Comparison of ENCODE assay signal across 11 mouse cellular contexts in the genomic region with DNA sequence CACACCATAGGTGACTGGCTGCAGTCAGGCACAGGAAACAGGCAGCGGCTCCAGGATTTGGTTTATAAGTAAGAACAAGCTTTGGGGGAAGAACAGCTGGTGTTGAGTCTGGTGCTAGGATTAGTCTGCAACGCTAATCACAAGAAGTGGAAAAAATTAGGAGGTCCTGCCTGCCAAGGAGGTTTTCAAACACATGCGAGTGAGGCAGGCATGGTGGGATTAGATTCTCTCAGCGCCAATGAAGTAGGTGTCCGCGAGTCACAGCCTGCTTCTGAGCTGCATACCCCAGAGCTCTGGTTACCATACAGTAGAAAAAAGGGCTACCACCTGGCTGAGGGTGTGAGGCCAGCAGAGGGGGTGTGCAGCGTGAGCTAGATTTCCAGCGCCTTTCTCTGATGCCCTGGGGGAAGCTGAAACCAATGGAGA.
A peak's percentile ranks its signal among the peaks of the same experiment; 100 is the strongest.
DNase-seq lines count a peak whose midpoint lies in the region; ATAC-seq lines count a peak whose summit lies in the region.
"Had no signal": no experiment of that assay in that cellular context is flagged by ENCODE, and none has a peak within 500 bp of the region (broad histone marks: within the 10 kb centered on the region; RNA-seq: fewer than 3 reads in every experiment).

No protein-coding gene starts in this region.

- no peaks in the 10 kb centered on the region for H3K36me3 ChIP-seq in embryonic facial prominence, embryonic 13.5 days
- H3K36me3 ChIP-seq in hindbrain, embryonic 14.5 days (replicated peaks; ENCODE audit: control insufficient read depth, insufficient read depth) = no peaks in the 10 kb centered on the region
- no peaks in the 10 kb centered on the region for H3K36me3 ChIP-seq in midbrain, embryonic 16.5 days (ENCODE audit: control insufficient read depth, insufficient read depth, low read length)

- peak; percentile 77 for ATAC-seq in embryonic facial prominence, embryonic 13.5 days (ENCODE audit: insufficient number of reproducible peaks, insufficient read depth, low FRiP score, low TSS enrichment, low read depth)
- no peak for ATAC-seq in hindbrain, embryonic 14.5 days (ENCODE audit: low FRiP score)
- peak; percentile 12; the same call in 1 of the 2 replicates for ATAC-seq in midbrain, embryonic 16.5 days

- 23% methylated on average over 8 of the region's 8 CpGs for WGBS in embryonic facial prominence, embryonic 13.5 days
- 61% methylated on average over 8 of the region's 8 CpGs for WGBS in hindbrain, embryonic 14.5 days
- 31% methylated on average over 8 of the region's 8 CpGs for WGBS in midbrain, embryonic 16.5 days

- H3K4me2 ChIP-seq in embryonic facial prominence, embryonic 13.5 days = no peak overlapping the region
- H3K4me2 ChIP-seq in hindbrain, embryonic 14.5 days (replicated peaks) = no peak overlapping the region
- no peak overlapping the region for H3K4me2 ChIP-seq in midbrain, embryonic 16.5 days (ENCODE audit: low read length)

- H3K9me3 ChIP-seq in embryonic facial prominence, embryonic 13.5 days = no peaks in the 10 kb centered on the region
- no peaks in the 10 kb centered on the region for H3K9me3 ChIP-seq in hindbrain, embryonic 14.5 days (ENCODE audit: control insufficient read depth, low read length)
- H3K9me3 ChIP-seq in midbrain, embryonic 16.5 days (replicated peaks; ENCODE audit: control insufficient read depth, low read length, poor library complexity, severe bottlenecking) = no peaks in the 10 kb centered on the region

- H3K9ac ChIP-seq in embryonic facial prominence, embryonic 13.5 days = no peak overlapping the region
- H3K9ac ChIP-seq in hindbrain, embryonic 14.5 days = no peak overlapping the region
- no peak overlapping the region for H3K9ac ChIP-seq in midbrain, embryonic 16.5 days (ENCODE audit: low read depth, low read length)

- peak; percentile 62 to 68 for DNase-seq in layer of hippocampus, adult 18-20 months (ENCODE audit: low spot score in 2 of 2)
- no peak for DNase-seq in layer of hippocampus, adult 9-10 months (ENCODE audit: low spot score)
- DNase-seq in hindbrain, embryonic 14.5 days (ENCODE audit: low spot score) = no peak
- DNase-seq in heart, adult 18-20 months = no peak
- DNase-seq in cerebellum, postnatal 36 days = no peak
- DNase-seq in urinary bladder, postnatal 10 days (ENCODE audit: low spot score) = no peak
- DNase-seq: adrenal gland, adult 2 months; heart, postnatal 36 days had no signal

- peaks cover 35% of the 10 kb centered on the region for H3K4me1 ChIP-seq in embryonic facial prominence, embryonic 13.5 days
- H3K4me1 ChIP-seq in hindbrain, embryonic 14.5 days (replicated peaks; ENCODE audit: control insufficient read depth, insufficient read depth, low read length) = peaks cover 35% of the 10 kb centered on the region
- peaks cover 24% of the 10 kb centered on the region for H3K4me1 ChIP-seq in midbrain, embryonic 16.5 days (ENCODE audit: control insufficient read depth, insufficient read depth, low read length)

- no peak overlapping the region for H3K4me3 ChIP-seq in embryonic facial prominence, embryonic 13.5 days
- no peak overlapping the region for H3K4me3 ChIP-seq in hindbrain, embryonic 14.5 days (replicated peaks; ENCODE audit: low read length)
- no peak overlapping the region for H3K4me3 ChIP-seq in midbrain, embryonic 16.5 days (ENCODE audit: low read depth, low read length)
- H3K4me3 ChIP-seq: erythroblast, embryonic 14.5 days had no signal

- peak overlapping the region; percentile 57 for H3K27ac ChIP-seq in embryonic facial prominence, embryonic 13.5 days
- peak overlapping the region; percentile 70; the same call in 1 of the 2 replicates for H3K27ac ChIP-seq in hindbrain, embryonic 14.5 days
- H3K27ac ChIP-seq in midbrain, embryonic 16.5 days (ENCODE audit: low read length) = peak overlapping the region; percentile 22; the same call in 1 of the 2 replicates

- peaks cover 2% of the 10 kb centered on the region; the same call in 1 of the 2 replicates for H3K27me3 ChIP-seq in embryonic facial prominence, embryonic 13.5 days
- H3K27me3 ChIP-seq in hindbrain, embryonic 14.5 days (ENCODE audit: control insufficient read depth, insufficient read depth, low read length) = no peaks in the 10 kb centered on the region
- H3K27me3 ChIP-seq in midbrain, embryonic 16.5 days (ENCODE audit: control insufficient read depth, insufficient read depth, low read depth, low read length) = no peaks in the 10 kb centered on the region

Comparison
In these comparisons a context has a peak if more than half of its experiments do, and no peak if none do; other contexts are left out.
1. DNase-seq: peak in layer of hippocampus, adult 18-20 months (2 of 2); none in layer of hippocampus, adult 9-10 months (single experiment), hindbrain, embryonic 14.5 days (single experiment), heart, adult 18-20 months (0 of 2), cerebellum, postnatal 36 days (0 of 2) and urinary bladder, postnatal 10 days (single experiment).
2. Peak in every context shown above with its lines, with median percentiles within 50 percentile points of each other: H3K27ac ChIP-seq.